Mouse (Mus musculus): ENCODE measurements at regions not wholly inside any gene's neighbourhood (a gene's known extent, or its start where the extent isn't known, plus 50 kb on each side); places are given as distances from the start of the nearest gene placed in this dataset.
"Not testable (repeated sequence)": the region's sequence is repeated elsewhere in the genome, so short reads cannot be mapped to it uniquely, and the experiment has no call there.

- Histone ChIP-seq H3K27ac (ENCODE audit: low read depth, low read length) (no peak overlapping the region), H3K27me3 (ENCODE audit: control insufficient read depth, insufficient read depth, low read length) (no peaks in the 10 kb centered on the region), H3K4me2 (ENCODE audit: low read depth) (no peak overlapping the region), H3K36me3 (ENCODE audit: control insufficient read depth, insufficient read depth, low read length) (no peaks in the 10 kb centered on the region), H3K4me1 (ENCODE audit: control insufficient read depth, insufficient read depth, low read length) (no peaks in the 10 kb centered on the region), H3K4me3 (ENCODE audit: low read depth, low read length) (no peak overlapping the region), H3K9me3 (ENCODE audit: control insufficient read depth, low read length) (no peaks in the 10 kb centered on the region), H3K9ac (ENCODE audit: low read length) (no peak overlapping the region)
- ATAC-seq (ENCODE audit: insufficient read depth, low FRiP score, low TSS enrichment): no peak
- DNase-seq (ENCODE audit: low spot score): no peak
Observed at GRCm38 (mm10) chr6:68977959-68978358, 1442.4 kb upstream of the Tacstd2 start.

- no peaks in the 10 kb centered on the region for H3K4me1 ChIP-seq (ENCODE audit: control insufficient read depth, insufficient read depth, low read length)
- no peak overlapping the region for H3K9ac ChIP-seq (ENCODE audit: low read length)
- no peaks in the 10 kb centered on the region for H3K27me3 ChIP-seq (ENCODE audit: control insufficient read depth, insufficient read depth, low read length)
- no peak overlapping the region for H3K27ac ChIP-seq (ENCODE audit: low read depth, low read length)
- no peaks in the 10 kb centered on the region for H3K9me3 ChIP-seq (ENCODE audit: control insufficient read depth, low read length)
- H3K4me2 ChIP-seq (ENCODE audit: low read depth): no peak overlapping the region
- ATAC-seq (ENCODE audit: insufficient read depth, low FRiP score, low TSS enrichment) (no peak), DNase-seq (ENCODE audit: low spot score) (no peak)
- H3K4me3 ChIP-seq (ENCODE audit: low read depth, low read length): no peak overlapping the region
- H3K36me3 ChIP-seq (ENCODE audit: control insufficient read depth, insufficient read depth, low read length): no peaks in the 10 kb centered on the region
Observed at GRCm38 (mm10) chr6:68964012-68964411, 1428.4 kb upstream of the Tacstd2 start.

GRCm38 (mm10) chr6:68938104-68938503 lies 1402.5 kb upstream of the Tacstd2 start:
- H3K36me3 ChIP-seq (ENCODE audit: control insufficient read depth, insufficient read depth, low read length); H3K27ac ChIP-seq (ENCODE audit: low read depth, low read length); H3K4me1 ChIP-seq (ENCODE audit: control insufficient read depth, insufficient read depth, low read length); DNase-seq (ENCODE audit: low spot score); H3K4me2 ChIP-seq (ENCODE audit: low read depth); H3K27me3 ChIP-seq (ENCODE audit: control insufficient read depth, insufficient read depth, low read length); H3K4me3 ChIP-seq (ENCODE audit: low read depth, low read length); H3K9me3 ChIP-seq (ENCODE audit: control insufficient read depth, low read length); H3K9ac ChIP-seq (ENCODE audit: low read length): not testable (repeated sequence)
- peak; percentile 69; the same call in 1 of the 2 replicates for ATAC-seq (ENCODE audit: insufficient read depth, low FRiP score, low TSS enrichment)

- ATAC-seq (ENCODE audit: insufficient read depth, low FRiP score, low TSS enrichment); DNase-seq (ENCODE audit: low spot score); H3K9ac ChIP-seq (ENCODE audit: low read length): not testable (repeated sequence)
Observed at GRCm38 (mm10) chr6:68931860-68932259, 1396.3 kb upstream of the Tacstd2 start.

DNA sequence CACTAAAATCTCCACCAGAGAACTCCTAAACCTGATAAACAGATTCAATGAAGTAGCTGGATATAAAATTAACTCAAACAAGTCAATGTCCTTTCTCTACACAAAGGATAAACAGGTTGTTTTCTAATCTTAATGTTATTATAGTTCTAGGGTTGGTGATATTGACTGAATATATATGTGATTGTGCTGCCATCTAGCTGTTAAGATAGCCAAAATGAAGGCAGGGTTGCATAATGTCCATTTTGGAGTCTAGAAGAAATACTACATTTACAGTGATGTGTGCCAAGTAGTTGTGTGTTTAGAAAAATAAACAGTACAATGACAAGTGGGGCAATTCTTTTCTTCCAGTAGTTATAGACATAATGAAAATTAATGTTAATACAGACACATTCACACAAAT lies 1379.9 kb upstream of the Tacstd2 start:
- ATAC-seq (ENCODE audit: insufficient read depth, low FRiP score, low TSS enrichment) (no peak), DNase-seq (ENCODE audit: low spot score) (no peak)
- no peaks in the 10 kb centered on the region for H3K4me1 ChIP-seq (ENCODE audit: control insufficient read depth, insufficient read depth, low read length)
- no peak overlapping the region for H3K27ac ChIP-seq (ENCODE audit: low read depth, low read length)
- H3K4me2 ChIP-seq (ENCODE audit: low read depth): no peak overlapping the region
- H3K27me3 ChIP-seq (ENCODE audit: control insufficient read depth, insufficient read depth, low read length): no peaks in the 10 kb centered on the region
- H3K36me3 ChIP-seq (ENCODE audit: control insufficient read depth, insufficient read depth, low read length): no peaks in the 10 kb centered on the region
- no peaks in the 10 kb centered on the region for H3K9me3 ChIP-seq (ENCODE audit: control insufficient read depth, low read length)
- no peak overlapping the region for H3K4me3 ChIP-seq (ENCODE audit: low read depth, low read length)
- H3K9ac ChIP-seq (ENCODE audit: low read length): no peak overlapping the region

More at GRCm38 (mm10) chr6:68931860-68932259, 1396.3 kb upstream of the Tacstd2 start:
- H3K9me3 ChIP-seq (ENCODE audit: control insufficient read depth, low read length); H3K4me1 ChIP-seq (ENCODE audit: control insufficient read depth, insufficient read depth, low read length); H3K4me3 ChIP-seq (ENCODE audit: low read depth, low read length); H3K36me3 ChIP-seq (ENCODE audit: control insufficient read depth, insufficient read depth, low read length); H3K4me2 ChIP-seq (ENCODE audit: low read depth); H3K27me3 ChIP-seq (ENCODE audit: control insufficient read depth, insufficient read depth, low read length); H3K27ac ChIP-seq (ENCODE audit: low read depth, low read length): not testable (repeated sequence)

DNA sequence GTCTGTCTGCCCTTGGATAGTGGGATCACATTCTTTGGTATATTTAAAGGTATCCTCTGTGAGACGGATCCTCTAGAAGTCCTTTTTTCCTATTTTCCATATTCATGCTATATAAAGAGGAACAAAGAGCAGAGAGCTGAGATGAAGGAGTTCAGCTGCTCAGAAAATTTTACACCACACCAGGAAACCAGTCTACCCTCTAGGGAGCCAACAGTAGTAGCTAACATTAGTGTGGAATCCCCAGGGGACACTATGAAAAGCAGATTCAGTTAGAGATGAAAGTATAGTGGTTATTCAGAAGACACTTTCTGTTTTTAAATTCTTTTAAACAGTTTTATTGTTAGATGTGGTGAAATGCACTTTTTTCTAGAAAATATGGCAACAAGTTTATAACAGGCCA lies 1348.5 kb upstream of the Tacstd2 start:
- WGBS: 77% methylated on average over 1 of the region's 1 CpGs
- no peak overlapping the region for H3K9ac ChIP-seq (ENCODE audit: low read length)
- no peak for ATAC-seq (ENCODE audit: insufficient read depth, low FRiP score, low TSS enrichment)

DNA sequence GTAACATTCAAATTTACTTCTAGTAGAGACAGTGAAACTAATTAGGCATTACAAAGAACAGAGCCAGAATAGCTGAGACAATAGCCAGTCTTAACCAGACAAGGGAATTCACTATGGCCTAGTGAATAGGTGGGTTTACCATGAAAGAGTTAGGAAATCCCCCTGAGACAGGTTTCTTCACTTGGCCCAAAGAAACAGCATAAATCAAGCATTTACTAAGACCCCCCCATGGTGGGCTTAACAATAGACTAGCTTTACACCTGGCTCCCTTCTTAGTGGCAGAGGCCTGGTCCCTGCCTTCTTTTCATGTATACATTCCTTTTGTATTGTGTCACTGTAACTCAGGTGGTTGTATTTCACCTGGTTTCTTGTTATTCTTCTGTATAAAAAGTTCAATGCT lies 1317.2 kb upstream of the Tacstd2 start:
- not testable (repeated sequence) for H3K27me3 ChIP-seq (ENCODE audit: control insufficient read depth, insufficient read depth, low read length); H3K4me1 ChIP-seq (ENCODE audit: control insufficient read depth, insufficient read depth, low read length); H3K27ac ChIP-seq (ENCODE audit: low read depth, low read length); H3K36me3 ChIP-seq (ENCODE audit: control insufficient read depth, insufficient read depth, low read length); H3K9me3 ChIP-seq (ENCODE audit: control insufficient read depth, low read length); H3K4me3 ChIP-seq (ENCODE audit: low read depth, low read length); ATAC-seq (ENCODE audit: insufficient read depth, low FRiP score, low TSS enrichment); H3K9ac ChIP-seq (ENCODE audit: low read length); DNase-seq (ENCODE audit: low spot score); H3K4me2 ChIP-seq (ENCODE audit: low read depth)

More for the DNA sequence above, 1348.5 kb upstream of the Tacstd2 start:
- H3K4me2 ChIP-seq (ENCODE audit: low read depth): no peak overlapping the region
- H3K9me3 ChIP-seq (ENCODE audit: control insufficient read depth, low read length): no peaks in the 10 kb centered on the region
- DNase-seq (ENCODE audit: low spot score): no peak
- no peak overlapping the region for H3K27ac ChIP-seq (ENCODE audit: low read depth, low read length)
- H3K4me3 ChIP-seq (ENCODE audit: low read depth, low read length): no peak overlapping the region
- no peaks in the 10 kb centered on the region for H3K27me3 ChIP-seq (ENCODE audit: control insufficient read depth, insufficient read depth, low read length)
- no peaks in the 10 kb centered on the region for H3K36me3 ChIP-seq (ENCODE audit: control insufficient read depth, insufficient read depth, low read length)
- H3K4me1 ChIP-seq (ENCODE audit: control insufficient read depth, insufficient read depth, low read length): no peaks in the 10 kb centered on the region

- no peak overlapping the region for H3K27ac ChIP-seq (ENCODE audit: low read depth, low read length)
- no peak overlapping the region for H3K9ac ChIP-seq (ENCODE audit: low read length)
- no peak for ATAC-seq (ENCODE audit: insufficient read depth, low FRiP score, low TSS enrichment)
- no peaks in the 10 kb centered on the region for H3K36me3 ChIP-seq (ENCODE audit: control insufficient read depth, insufficient read depth, low read length)
- H3K27me3 ChIP-seq (ENCODE audit: control insufficient read depth, insufficient read depth, low read length): no peaks in the 10 kb centered on the region
- H3K4me2 ChIP-seq (ENCODE audit: low read depth): no peak overlapping the region
- 89% methylated on average over 2 of the region's 2 CpGs for WGBS
- DNase-seq (ENCODE audit: low spot score): no peak
- no peaks in the 10 kb centered on the region for H3K9me3 ChIP-seq (ENCODE audit: control insufficient read depth, low read length)
- no peak overlapping the region for H3K4me3 ChIP-seq (ENCODE audit: low read depth, low read length)
- H3K4me1 ChIP-seq (ENCODE audit: control insufficient read depth, insufficient read depth, low read length): no peaks in the 10 kb centered on the region
Observed at GRCm38 (mm10) chr6:68852286-68852685, 1316.7 kb upstream of the Tacstd2 start.

DNA sequence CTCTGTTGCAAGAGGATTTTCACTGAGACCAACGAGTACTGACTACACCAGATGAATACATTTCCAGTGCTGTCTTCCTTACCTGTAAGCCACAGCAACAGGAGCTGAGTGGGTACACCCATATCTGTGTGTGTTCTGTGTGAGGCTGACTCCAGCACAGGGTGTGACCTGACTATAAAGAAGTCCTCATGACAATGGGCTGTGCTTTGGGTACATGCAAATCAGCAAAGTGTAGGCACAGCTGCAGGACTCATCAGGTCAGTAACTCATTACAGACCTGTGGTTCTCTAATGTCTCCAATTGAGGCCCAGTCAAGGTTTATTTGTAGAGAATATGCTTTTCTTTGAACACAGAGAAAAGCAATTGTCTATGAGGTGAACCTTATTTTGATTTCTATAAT lies 1299.6 kb upstream of the Tacstd2 start:
- Histone ChIP-seq H3K4me1 (ENCODE audit: control insufficient read depth, insufficient read depth, low read length) (no peaks in the 10 kb centered on the region), H3K9ac (ENCODE audit: low read length) (no peak overlapping the region), H3K4me2 (ENCODE audit: low read depth) (no peak overlapping the region), H3K36me3 (ENCODE audit: control insufficient read depth, insufficient read depth, low read length) (no peaks in the 10 kb centered on the region), H3K27me3 (ENCODE audit: control insufficient read depth, insufficient read depth, low read length) (no peaks in the 10 kb centered on the region), H3K27ac (ENCODE audit: low read depth, low read length) (no peak overlapping the region), H3K4me3 (ENCODE audit: low read depth, low read length) (no peak overlapping the region), H3K9me3 (ENCODE audit: control insufficient read depth, low read length) (no peaks in the 10 kb centered on the region)
- ATAC-seq (ENCODE audit: insufficient read depth, low FRiP score, low TSS enrichment) (no peak), DNase-seq (ENCODE audit: low spot score) (no peak)
- 70% methylated on average over 1 of the region's 1 CpGs for WGBS

Measured in neural tube, embryonic 11.5 days (tissue).